Mouse (Mus musculus): ENCODE results near the gene Mypop.

DNA sequence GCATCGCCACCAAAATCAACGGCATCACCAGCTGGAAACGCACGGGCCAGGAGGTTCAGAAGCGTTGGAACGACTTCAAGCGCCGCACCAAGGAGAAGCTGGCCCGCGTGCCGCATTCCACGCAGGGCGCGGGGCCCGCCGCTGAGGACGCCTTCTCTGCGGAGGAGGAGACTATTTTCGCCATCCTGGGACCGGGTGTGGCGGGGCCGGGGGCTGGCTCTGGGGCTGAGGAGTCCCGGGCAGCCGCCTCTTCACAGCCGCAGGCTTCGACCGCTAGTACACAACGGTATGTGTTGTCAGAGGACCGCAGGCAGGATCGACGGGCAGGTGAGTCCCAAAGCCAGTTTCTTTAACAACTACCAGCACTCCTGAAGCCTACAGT lies 1.2 kb downstream of the Mypop start:
- TF ChIP-seq CTCF (IDR thresholded peaks at IDR 0.05; ENCODE audit: low read depth, low read length), result no peak
- no peak for TF ChIP-seq POLR2A (IDR thresholded peaks at IDR 0.05; ENCODE audit: borderline replicate concordance, low read depth, low read length)
